Mouse (Mus musculus): Measurements from ENCODE around the gene Stk33. TPM values are rescaled to one million over a fixed set of nuclear protein-coding genes. Genes with fewer than 3 reads are reported as not detected.

Gene Stk33
- polyA plus RNA-seq, 1 experiment from 2014 or later, result 8.8 TPM

- no peaks in the 10 kb centered on the region for H3K4me1 ChIP-seq (ENCODE audit: control insufficient read depth, insufficient read depth, low read depth, low read length)
- H3K36me3 ChIP-seq (ENCODE audit: control insufficient read depth, insufficient read depth, low read length), result no peaks in the 10 kb centered on the region
- H3K9ac ChIP-seq (ENCODE audit: low read depth, low read length), result no peak overlapping the region
- 86% methylated on average over 2 of the region's 2 CpGs for WGBS
- H3K9me3 ChIP-seq (ENCODE audit: control insufficient read depth, low read length), result no peaks in the 10 kb centered on the region
- no peaks in the 10 kb centered on the region for H3K27me3 ChIP-seq (replicated peaks; ENCODE audit: control insufficient read depth, insufficient read depth, low read length)
- ATAC-seq, result no peak
- no peak overlapping the region for H3K4me3 ChIP-seq (ENCODE audit: low read length)
- H3K27ac ChIP-seq (ENCODE audit: low read depth, low read length), result no peak overlapping the region
- H3K4me2 ChIP-seq (ENCODE audit: low read length), result no peak overlapping the region
Observed at GRCm38 (mm10) chr7:109455748-109456147, 16.9 kb upstream of the Stk33 start.

GRCm38 (mm10) chr7:109454856-109455255 is 16.0 kb upstream of the Stk33 start:
- Histone ChIP-seq H3K36me3 (ENCODE audit: control insufficient read depth, insufficient read depth, low read length) (no peaks in the 10 kb centered on the region), H3K27ac (ENCODE audit: low read depth, low read length) (no peak overlapping the region), H3K4me3 (ENCODE audit: low read length) (no peak overlapping the region), H3K9me3 (ENCODE audit: control insufficient read depth, low read length) (no peaks in the 10 kb centered on the region), H3K4me1 (ENCODE audit: control insufficient read depth, insufficient read depth, low read depth, low read length) (no peaks in the 10 kb centered on the region), H3K27me3 (replicated peaks; ENCODE audit: control insufficient read depth, insufficient read depth, low read length) (no peaks in the 10 kb centered on the region), H3K4me2 (ENCODE audit: low read length) (no peak overlapping the region), H3K9ac (ENCODE audit: low read depth, low read length) (no peak overlapping the region)
- 94% methylated on average over 9 of the region's 9 CpGs for WGBS
- no peak for ATAC-seq

- Histone ChIP-seq H3K4me1 (ENCODE audit: control insufficient read depth, insufficient read depth, low read depth, low read length) (no peaks in the 10 kb centered on the region), H3K27ac (ENCODE audit: low read depth, low read length) (no peak overlapping the region), H3K4me3 (ENCODE audit: low read length) (no peak overlapping the region), H3K9ac (ENCODE audit: low read depth, low read length) (no peak overlapping the region), H3K36me3 (ENCODE audit: control insufficient read depth, insufficient read depth, low read length) (no peaks in the 10 kb centered on the region), H3K9me3 (ENCODE audit: control insufficient read depth, low read length) (no peaks in the 10 kb centered on the region), H3K27me3 (replicated peaks; ENCODE audit: control insufficient read depth, insufficient read depth, low read length) (no peaks in the 10 kb centered on the region), H3K4me2 (ENCODE audit: low read length) (no peak overlapping the region)
- ATAC-seq, result no peak
- WGBS, result 48% methylated on average over 2 of the region's 2 CpGs
Observed at GRCm38 (mm10) chr7:109448060-109448459, 9.2 kb upstream of the Stk33 start.

- Histone ChIP-seq H3K9ac (ENCODE audit: low read depth, low read length) (no peak overlapping the region), H3K4me3 (ENCODE audit: low read length) (no peak overlapping the region), H3K36me3 (ENCODE audit: control insufficient read depth, insufficient read depth, low read length) (no peaks in the 10 kb centered on the region), H3K27me3 (replicated peaks; ENCODE audit: control insufficient read depth, insufficient read depth, low read length) (no peaks in the 10 kb centered on the region), H3K4me1 (ENCODE audit: control insufficient read depth, insufficient read depth, low read depth, low read length) (no peaks in the 10 kb centered on the region; the same call in 1 of the 2 replicates), H3K27ac (ENCODE audit: low read depth, low read length) (no peak overlapping the region), H3K9me3 (ENCODE audit: control insufficient read depth, low read length) (no peaks in the 10 kb centered on the region), H3K4me2 (ENCODE audit: low read length) (no peak overlapping the region)
- WGBS, result 8% methylated on average over 6 of the region's 6 CpGs
- peak; percentile 62 for ATAC-seq
Observed at GRCm38 (mm10) chr7:109445012-109445411, 6.1 kb upstream of the Stk33 start.

- peaks cover 3% of the 10 kb centered on the region; the same call in 1 of the 2 replicates for H3K4me1 ChIP-seq (ENCODE audit: control insufficient read depth, insufficient read depth, low read depth, low read length)
- H3K27me3 ChIP-seq (replicated peaks; ENCODE audit: control insufficient read depth, insufficient read depth, low read length), result no peaks in the 10 kb centered on the region
- no peaks in the 10 kb centered on the region for H3K9me3 ChIP-seq (ENCODE audit: control insufficient read depth, low read length)
- no peak overlapping the region for H3K4me2 ChIP-seq (ENCODE audit: low read length)
- H3K9ac ChIP-seq (ENCODE audit: low read depth, low read length), result no peak overlapping the region
- WGBS, result 88% methylated on average over 5 of the region's 5 CpGs
- H3K36me3 ChIP-seq (ENCODE audit: control insufficient read depth, insufficient read depth, low read length), result no peaks in the 10 kb centered on the region
- no peak overlapping the region for H3K27ac ChIP-seq (ENCODE audit: low read depth, low read length)
- no peak overlapping the region for H3K4me3 ChIP-seq (ENCODE audit: low read length)
- no peak for ATAC-seq
Observed at GRCm38 (mm10) chr7:109442739-109443138, 3.9 kb upstream of the Stk33 start.

GRCm38 (mm10) chr7:109440697-109441269 is 1.9 kb upstream of the Stk33 start:
- Histone ChIP-seq H3K4me2 (ENCODE audit: low read length) (0 out of 2 replicates have a peak overlapping the region, but pooled peaks have one; percentile 3), H3K27ac (ENCODE audit: low read depth, low read length) (no peak overlapping the region)
- no peak for ATAC-seq

GRCm38 (mm10) chr7:109424422-109425159 is 14.3 kb downstream of the Stk33 start:
- no peaks in the 10 kb centered on the region for H3K36me3 ChIP-seq (ENCODE audit: control insufficient read depth, insufficient read depth, low read length)
- peak; percentile 84 for ATAC-seq
- H3K4me1 ChIP-seq (ENCODE audit: control insufficient read depth, insufficient read depth, low read depth, low read length), result no peaks in the 10 kb centered on the region
- H3K27ac ChIP-seq (ENCODE audit: low read depth, low read length), result no peak overlapping the region
- H3K4me2 ChIP-seq (ENCODE audit: low read length), result no peak overlapping the region
- H3K9me3 ChIP-seq (ENCODE audit: control insufficient read depth, low read length), result peaks cover 4% of the 10 kb centered on the region; the same call in 1 of the 2 replicates
- H3K4me3 ChIP-seq (ENCODE audit: low read length), result no peak overlapping the region
- H3K27me3 ChIP-seq (replicated peaks; ENCODE audit: control insufficient read depth, insufficient read depth, low read length), result no peaks in the 10 kb centered on the region
- no peak overlapping the region for H3K9ac ChIP-seq (ENCODE audit: low read depth, low read length)
- 66% methylated on average over 3 of the region's 3 CpGs for WGBS

More at GRCm38 (mm10) chr7:109440697-109441269, 1.9 kb upstream of the Stk33 start:
- H3K9ac ChIP-seq (ENCODE audit: low read depth, low read length), result no peak overlapping the region
- no peaks in the 10 kb centered on the region for H3K27me3 ChIP-seq (replicated peaks; ENCODE audit: control insufficient read depth, insufficient read depth, low read length)
- no peak overlapping the region for H3K4me3 ChIP-seq (ENCODE audit: low read length)
- no peaks in the 10 kb centered on the region for H3K9me3 ChIP-seq (ENCODE audit: control insufficient read depth, low read length)
- 82% methylated on average over 9 of the region's 9 CpGs for WGBS
- peaks cover 3% of the 10 kb centered on the region; the same call in 1 of the 2 replicates for H3K4me1 ChIP-seq (ENCODE audit: control insufficient read depth, insufficient read depth, low read depth, low read length)
- no peaks in the 10 kb centered on the region for H3K36me3 ChIP-seq (ENCODE audit: control insufficient read depth, insufficient read depth, low read length)

GRCm38 (mm10) chr7:109422803-109423202 is 16.1 kb downstream of the Stk33 start:
- ATAC-seq, result no peak
- no peak overlapping the region for H3K9ac ChIP-seq (ENCODE audit: low read depth, low read length)
- H3K9me3 ChIP-seq (ENCODE audit: control insufficient read depth, low read length), result peaks cover 4% of the 10 kb centered on the region; the same call in 1 of the 2 replicates
- no peak overlapping the region for H3K27ac ChIP-seq (ENCODE audit: low read depth, low read length)
- WGBS, result 83% methylated on average over 8 of the region's 8 CpGs
- H3K4me3 ChIP-seq (ENCODE audit: low read length), result no peak overlapping the region
- no peaks in the 10 kb centered on the region for H3K4me1 ChIP-seq (ENCODE audit: control insufficient read depth, insufficient read depth, low read depth, low read length)
- H3K4me2 ChIP-seq (ENCODE audit: low read length), result no peak overlapping the region
- H3K36me3 ChIP-seq (ENCODE audit: control insufficient read depth, insufficient read depth, low read length), result no peaks in the 10 kb centered on the region
- no peaks in the 10 kb centered on the region for H3K27me3 ChIP-seq (replicated peaks; ENCODE audit: control insufficient read depth, insufficient read depth, low read length)

GRCm38 (mm10) chr7:109405491-109405890 is 33.4 kb downstream of the Stk33 start:
- no peak overlapping the region for H3K27ac ChIP-seq (ENCODE audit: low read depth, low read length)
- H3K4me2 ChIP-seq (ENCODE audit: low read length), result no peak overlapping the region
- H3K36me3 ChIP-seq (ENCODE audit: control insufficient read depth, insufficient read depth, low read length), result no peaks in the 10 kb centered on the region
- H3K9me3 ChIP-seq (ENCODE audit: control insufficient read depth, low read length), result no peaks in the 10 kb centered on the region
- no peak overlapping the region for H3K4me3 ChIP-seq (ENCODE audit: low read length)
- 41% methylated on average over 7 of the region's 7 CpGs for WGBS
- H3K27me3 ChIP-seq (replicated peaks; ENCODE audit: control insufficient read depth, insufficient read depth, low read length), result no peaks in the 10 kb centered on the region
- H3K9ac ChIP-seq (ENCODE audit: low read depth, low read length), result no peak overlapping the region
- ATAC-seq, result peak; percentile 27; the same call in 1 of the 2 replicates
- H3K4me1 ChIP-seq (ENCODE audit: control insufficient read depth, insufficient read depth, low read depth, low read length), result no peaks in the 10 kb centered on the region

Data from hindbrain, embryonic 16.5 days (tissue).